Comparison of ENCODE assay signal across 1 mouse cellular context in genomic region chr9:59617307-59617973, GRCm38 (mm10).
TF ChIP-seq lines count a peak whose summit lies in the region.

No protein-coding gene starts in this region.

TF ChIP-seq in MEL, 35 proteins besides CTCF, POLR2A, EP300 and RAD21 (continued from another document):
- TF ChIP-seq KAT2A (conservative IDR thresholded peaks at IDR 0.05; ENCODE audit: low read depth, low read length) (no peak), SIN3A (IDR thresholded peaks at IDR 0.05; ENCODE audit: low read length) (0 out of 2 replicates have a peak, but pooled peaks have one; percentile 26), MAX (IDR thresholded peaks at IDR 0.05; ENCODE audit: low read length) (no peak), CHD1 (IDR thresholded peaks at IDR 0.05; ENCODE audit: low read depth, low read length) (no peak), BHLHE40 (IDR thresholded peaks at IDR 0.05; ENCODE audit: borderline replicate concordance, low read depth, low read length) (no peak), TAL1 (IDR thresholded peaks at IDR 0.05; ENCODE audit: low read length) (no peak), TBP (IDR thresholded peaks at IDR 0.05; ENCODE audit: low read depth, low read length) (peak; percentile 26; the same call in 1 of the 2 replicates), ZMIZ1 (IDR thresholded peaks at IDR 0.05; ENCODE audit: low read depth, low read length) (peak; percentile 2; the same call in 1 of the 2 replicates)
